Mouse (Mus musculus): ENCODE measurements around the gene Pip5k1a. TPM values are rescaled to one million over a fixed set of nuclear protein-coding genes. Genes with fewer than 3 reads are reported as not detected.
"Not testable (repeated sequence)": the region's sequence is repeated elsewhere in the genome, so short reads cannot be mapped to it uniquely, and the experiment has no call there.

The Pip5k1a gene
- polyA plus RNA-seq, 1 experiment from 2014 or later, result 14.6 TPM

DNA sequence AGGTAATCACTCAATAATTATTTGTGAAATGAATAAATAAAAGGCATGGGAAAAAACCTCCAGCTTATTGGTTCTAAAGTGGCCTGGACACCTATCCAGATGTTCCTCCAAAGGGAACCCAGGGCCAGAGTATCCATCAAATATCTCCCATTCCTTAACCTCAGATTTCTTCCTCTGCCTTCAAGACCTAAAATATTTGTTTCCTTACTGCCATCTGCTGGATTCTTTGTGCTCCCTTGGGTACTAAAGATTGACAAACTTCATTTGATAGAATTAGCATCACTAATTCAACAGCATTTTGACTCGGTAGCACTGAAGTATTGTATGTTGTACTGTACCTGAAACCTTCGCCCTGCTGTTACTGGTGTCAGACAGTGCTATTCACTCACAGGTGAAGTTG is 1.2 kb upstream of the Pip5k1a start:
- H3K9me3 ChIP-seq (ENCODE audit: control insufficient read depth, low read depth, low read length), result no peaks in the 10 kb centered on the region
- no peak for ATAC-seq (ENCODE audit: insufficient number of reproducible peaks, insufficient read depth, low FRiP score, low read depth)
- H3K4me1 ChIP-seq (ENCODE audit: control insufficient read depth, insufficient read depth, low read length), result peaks cover 11% of the 10 kb centered on the region
- H3K27ac ChIP-seq (ENCODE audit: low read length), result no peak overlapping the region
- no peak overlapping the region for H3K9ac ChIP-seq (replicated peaks; ENCODE audit: low read depth, low read length)
- no peaks in the 10 kb centered on the region for H3K27me3 ChIP-seq (ENCODE audit: control insufficient read depth, insufficient read depth, low read length)
- WGBS, result 73% methylated on average over 2 of the region's 2 CpGs
- H3K36me3 ChIP-seq (ENCODE audit: control insufficient read depth, insufficient read depth, low read length), result no peaks in the 10 kb centered on the region
- H3K4me2 ChIP-seq (replicated peaks; ENCODE audit: low read depth, low read length), result no peak overlapping the region
- no peak overlapping the region for H3K4me3 ChIP-seq (ENCODE audit: low read depth, low read length)

DNA sequence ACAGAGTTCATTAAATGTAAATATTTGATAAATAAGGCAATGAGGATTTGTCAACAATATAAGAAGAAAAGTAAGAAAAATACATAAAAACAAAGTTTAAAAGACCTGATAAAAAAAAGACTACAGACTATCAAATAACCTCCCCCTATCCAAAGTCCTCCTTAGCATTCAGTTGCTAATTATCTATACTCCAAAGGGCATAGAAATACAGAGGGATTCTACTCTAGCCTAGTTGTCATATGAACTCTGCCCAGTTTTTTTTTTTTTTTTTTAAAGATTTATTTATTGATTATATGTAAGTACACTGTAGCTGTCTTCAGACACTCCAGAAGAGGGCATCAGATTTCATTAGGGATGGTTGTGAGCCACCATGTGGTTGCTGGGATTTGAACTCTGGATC is 578 bp upstream of the Pip5k1a start:
- Histone ChIP-seq H3K27ac (ENCODE audit: low read length) (peak overlapping the region; percentile 48; the same call in 1 of the 2 replicates), H3K4me2 (replicated peaks; ENCODE audit: low read depth, low read length) (peak overlapping the region; percentile 64), H3K4me3 (ENCODE audit: low read depth, low read length) (peak overlapping the region; percentile 98), H3K4me1 (ENCODE audit: control insufficient read depth, insufficient read depth, low read length) (peaks cover 10% of the 10 kb centered on the region)
- not testable (repeated sequence) for ATAC-seq (ENCODE audit: insufficient number of reproducible peaks, insufficient read depth, low FRiP score, low read depth); H3K9me3 ChIP-seq (ENCODE audit: control insufficient read depth, low read depth, low read length); H3K9ac ChIP-seq (replicated peaks; ENCODE audit: low read depth, low read length); H3K36me3 ChIP-seq (ENCODE audit: control insufficient read depth, insufficient read depth, low read length); H3K27me3 ChIP-seq (ENCODE audit: control insufficient read depth, insufficient read depth, low read length)

DNA sequence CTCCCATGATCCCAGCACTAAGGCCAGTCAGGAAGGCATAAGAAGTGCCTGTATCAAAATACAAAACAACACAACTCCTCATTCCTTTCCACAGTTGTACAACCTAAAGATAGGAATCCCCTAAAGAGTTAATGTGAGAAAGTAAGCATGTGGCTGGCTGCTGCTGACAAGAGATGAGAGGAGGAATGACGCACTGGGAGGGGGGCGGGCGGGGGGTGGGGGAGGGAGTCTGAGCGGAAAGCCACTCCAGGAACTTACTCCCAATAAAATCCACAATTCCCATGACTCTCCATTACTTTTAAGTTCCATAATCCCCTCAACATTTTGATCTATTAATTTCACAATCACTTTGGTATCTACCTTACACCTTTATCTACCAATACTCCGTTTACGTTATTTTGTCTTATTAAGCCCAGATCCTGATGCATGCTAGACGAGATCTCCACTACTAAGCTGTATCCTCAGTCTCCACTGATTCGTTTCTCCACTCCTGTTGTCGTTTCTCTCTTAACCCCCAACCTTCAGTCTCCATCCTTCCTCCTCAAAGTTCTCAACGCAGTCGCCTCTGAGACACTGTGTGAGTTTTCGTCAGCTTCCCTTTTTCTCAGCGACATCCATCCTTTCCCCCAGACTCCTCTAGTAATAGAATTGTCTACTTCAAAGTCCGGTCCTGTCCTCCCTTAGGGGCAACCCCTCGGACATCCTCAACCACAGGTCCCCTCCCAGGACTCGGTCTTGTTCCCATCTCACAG is 968 bp downstream of the Pip5k1a start:
- H3K4me1 ChIP-seq (ENCODE audit: control insufficient read depth, insufficient read depth, low read length), result peaks cover 7% of the 10 kb centered on the region
- WGBS, result 0% methylated on average over 16 of the region's 16 CpGs
- no peaks in the 10 kb centered on the region for H3K9me3 ChIP-seq (ENCODE audit: control insufficient read depth, low read depth, low read length)
- no peaks in the 10 kb centered on the region for H3K27me3 ChIP-seq (ENCODE audit: control insufficient read depth, insufficient read depth, low read length)
- 0 out of 2 replicates have a peak, but pooled peaks cover 2% of the 10 kb centered on the region for H3K36me3 ChIP-seq (ENCODE audit: control insufficient read depth, insufficient read depth, low read length)
- peak overlapping the region; percentile 98 for H3K4me3 ChIP-seq (ENCODE audit: low read depth, low read length)
- H3K4me2 ChIP-seq (replicated peaks; ENCODE audit: low read depth, low read length), result peak overlapping the region; percentile 82
- H3K9ac ChIP-seq (replicated peaks; ENCODE audit: low read depth, low read length), result peak overlapping the region; percentile 89
- peak overlapping the region; percentile 82 for H3K27ac ChIP-seq (ENCODE audit: low read length)
- ATAC-seq (ENCODE audit: insufficient number of reproducible peaks, insufficient read depth, low FRiP score, low read depth), result no peak

DNA sequence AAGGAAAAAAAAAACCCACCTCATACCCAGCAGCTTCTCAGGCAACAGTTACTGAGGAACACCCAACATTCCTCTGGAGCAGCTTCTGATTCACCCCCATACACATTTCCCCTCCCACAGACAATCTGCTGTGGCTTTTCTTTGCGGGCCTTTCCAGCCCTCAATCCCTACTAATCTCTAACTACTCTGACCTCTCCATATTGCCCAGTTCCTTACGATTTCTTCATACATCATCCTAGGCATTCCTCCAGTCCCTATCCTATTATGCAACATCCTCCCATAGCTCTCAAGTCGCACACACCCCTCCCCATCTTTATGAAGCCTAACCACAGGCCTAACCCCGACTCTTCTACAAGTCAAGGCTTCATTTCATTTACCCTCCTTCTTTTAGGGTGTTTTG is 1.6 kb downstream of the Pip5k1a start:
- no peak overlapping the region for H3K27ac ChIP-seq (ENCODE audit: low read length)
- H3K4me3 ChIP-seq (ENCODE audit: low read depth, low read length), result peak overlapping the region; percentile 98
- 0 out of 2 replicates have a peak overlapping the region, but pooled peaks have one; percentile 89 for H3K9ac ChIP-seq (replicated peaks; ENCODE audit: low read depth, low read length)
- H3K27me3 ChIP-seq (ENCODE audit: control insufficient read depth, insufficient read depth, low read length), result no peaks in the 10 kb centered on the region
- ATAC-seq (ENCODE audit: insufficient number of reproducible peaks, insufficient read depth, low FRiP score, low read depth), result no peak
- H3K9me3 ChIP-seq (ENCODE audit: control insufficient read depth, low read depth, low read length), result no peaks in the 10 kb centered on the region
- H3K4me1 ChIP-seq (ENCODE audit: control insufficient read depth, insufficient read depth, low read length), result peaks cover 7% of the 10 kb centered on the region
- 40% methylated on average over 4 of the region's 4 CpGs for WGBS
- 0 out of 2 replicates have a peak, but pooled peaks cover 2% of the 10 kb centered on the region for H3K36me3 ChIP-seq (ENCODE audit: control insufficient read depth, insufficient read depth, low read length)
- peak overlapping the region; percentile 82 for H3K4me2 ChIP-seq (replicated peaks; ENCODE audit: low read depth, low read length)

DNA sequence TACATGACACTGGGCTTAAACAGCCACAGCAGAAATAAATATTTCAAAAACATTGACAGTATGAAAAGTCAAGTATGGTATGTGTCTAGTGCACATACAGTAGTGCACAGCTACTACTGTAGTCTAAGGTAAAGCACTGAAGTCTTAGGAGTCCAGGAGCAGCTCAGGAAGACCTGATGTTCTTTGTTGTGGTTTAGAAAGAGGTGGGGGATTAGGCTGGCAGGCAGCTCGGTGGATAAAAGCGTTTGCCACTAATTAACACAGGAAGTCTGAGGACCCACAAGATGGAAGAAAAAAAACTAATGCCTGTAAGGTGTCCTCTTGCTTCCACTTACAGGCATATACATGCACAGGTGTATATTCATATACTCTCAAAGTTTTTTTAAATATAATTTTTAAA is 5.9 kb downstream of the Pip5k1a start:
- ATAC-seq (ENCODE audit: insufficient number of reproducible peaks, insufficient read depth, low FRiP score, low read depth), result no peak
- 35% methylated on average over 2 of the region's 2 CpGs for WGBS
- Histone ChIP-seq H3K36me3 (ENCODE audit: control insufficient read depth, insufficient read depth, low read length) (peaks cover 8% of the 10 kb centered on the region), H3K27me3 (ENCODE audit: control insufficient read depth, insufficient read depth, low read length) (no peaks in the 10 kb centered on the region), H3K9ac (replicated peaks; ENCODE audit: low read depth, low read length) (no peak overlapping the region), H3K4me2 (replicated peaks; ENCODE audit: low read depth, low read length) (no peak overlapping the region), H3K9me3 (ENCODE audit: control insufficient read depth, low read depth, low read length) (no peaks in the 10 kb centered on the region), H3K4me3 (ENCODE audit: low read depth, low read length) (no peak overlapping the region), H3K4me1 (ENCODE audit: control insufficient read depth, insufficient read depth, low read length) (peaks cover 7% of the 10 kb centered on the region), H3K27ac (ENCODE audit: low read length) (no peak overlapping the region)

DNA sequence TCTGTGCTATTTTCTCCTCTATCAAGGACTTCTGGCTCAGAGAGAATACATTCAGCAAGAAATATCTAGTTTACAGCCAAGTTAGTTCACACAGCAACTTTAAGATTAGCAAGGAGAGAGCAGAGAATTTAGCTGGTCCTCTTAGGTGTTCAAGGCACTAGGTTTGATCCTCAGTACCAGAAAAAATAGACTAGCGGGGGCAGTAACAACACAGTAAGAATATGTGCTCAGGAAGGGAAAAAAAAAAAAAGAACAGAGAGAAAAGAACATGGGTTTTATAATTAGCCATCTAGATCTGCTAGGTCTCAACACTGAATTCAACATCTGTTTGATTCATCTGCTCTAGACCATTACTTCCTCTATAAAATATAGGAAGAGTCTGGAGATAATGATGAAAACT is 18.7 kb downstream of the Pip5k1a start:
- no peak for ATAC-seq (ENCODE audit: insufficient number of reproducible peaks, insufficient read depth, low FRiP score, low read depth)
- Histone ChIP-seq H3K4me3 (ENCODE audit: low read depth, low read length) (no peak overlapping the region), H3K36me3 (ENCODE audit: control insufficient read depth, insufficient read depth, low read length) (peaks cover 8% of the 10 kb centered on the region; the same call in 1 of the 2 replicates), H3K4me1 (ENCODE audit: control insufficient read depth, insufficient read depth, low read length) (no peaks in the 10 kb centered on the region), H3K27me3 (ENCODE audit: control insufficient read depth, insufficient read depth, low read length) (no peaks in the 10 kb centered on the region), H3K9me3 (ENCODE audit: control insufficient read depth, low read depth, low read length) (no peaks in the 10 kb centered on the region), H3K4me2 (replicated peaks; ENCODE audit: low read depth, low read length) (no peak overlapping the region), H3K27ac (ENCODE audit: low read length) (no peak overlapping the region), H3K9ac (replicated peaks; ENCODE audit: low read depth, low read length) (no peak overlapping the region)
- WGBS, result 91% methylated on average over 1 of the region's 1 CpGs

DNA sequence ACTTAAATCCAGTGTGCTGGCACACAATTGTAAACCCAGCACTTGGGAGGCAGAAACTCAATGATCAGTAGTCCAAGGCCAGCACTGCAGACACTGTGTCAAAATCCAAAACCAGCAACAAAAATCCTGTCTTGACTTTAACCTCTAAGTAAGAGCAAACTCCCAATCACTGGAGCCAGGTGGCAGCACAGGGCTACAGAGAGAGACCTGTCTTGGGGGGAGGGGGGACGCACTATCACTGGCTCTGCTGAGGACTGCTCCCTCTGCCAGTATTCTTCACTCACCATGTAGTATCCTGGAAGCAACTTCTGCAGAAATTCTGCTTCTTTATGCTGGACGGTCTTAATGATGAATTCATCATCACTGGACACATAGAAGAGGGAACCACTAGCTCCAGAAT is 35.1 kb downstream of the Pip5k1a start:
- Histone ChIP-seq H3K4me3 (ENCODE audit: low read depth, low read length) (no peak overlapping the region), H3K36me3 (ENCODE audit: control insufficient read depth, insufficient read depth, low read length) (peaks cover 63% of the 10 kb centered on the region), H3K9me3 (ENCODE audit: control insufficient read depth, low read depth, low read length) (no peaks in the 10 kb centered on the region), H3K4me2 (replicated peaks; ENCODE audit: low read depth, low read length) (no peak overlapping the region), H3K27ac (ENCODE audit: low read length) (no peak overlapping the region), H3K9ac (replicated peaks; ENCODE audit: low read depth, low read length) (no peak overlapping the region), H3K27me3 (ENCODE audit: control insufficient read depth, insufficient read depth, low read length) (no peaks in the 10 kb centered on the region), H3K4me1 (ENCODE audit: control insufficient read depth, insufficient read depth, low read length) (no peaks in the 10 kb centered on the region)
- no peak for ATAC-seq (ENCODE audit: insufficient number of reproducible peaks, insufficient read depth, low FRiP score, low read depth)
- WGBS, result 85% methylated on average over 2 of the region's 2 CpGs

DNA sequence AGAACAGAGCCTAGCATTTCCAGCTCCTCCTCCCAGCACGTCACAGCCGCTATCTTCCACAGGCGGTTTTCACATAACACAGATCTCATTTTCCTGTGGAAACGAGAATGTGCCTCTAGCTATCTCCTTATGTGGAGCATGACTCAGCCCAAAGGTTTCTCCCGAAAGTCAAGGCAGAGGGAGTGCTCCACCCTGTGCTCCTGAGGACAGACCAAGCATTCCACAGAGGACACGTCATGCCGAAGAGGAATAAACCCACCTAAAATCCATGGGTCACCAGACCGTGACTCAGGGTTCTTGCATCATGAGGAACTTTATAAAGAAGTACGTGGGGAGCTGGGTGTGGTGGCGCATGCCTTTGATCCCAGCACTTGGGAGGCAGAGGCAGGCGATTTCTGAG is 40.2 kb downstream of the Pip5k1a start:
- no peak for ATAC-seq (ENCODE audit: insufficient number of reproducible peaks, insufficient read depth, low FRiP score, low read depth)
- H3K4me3 ChIP-seq (ENCODE audit: low read depth, low read length), result no peak overlapping the region
- peaks cover 81% of the 10 kb centered on the region for H3K36me3 ChIP-seq (ENCODE audit: control insufficient read depth, insufficient read depth, low read length)
- no peaks in the 10 kb centered on the region for H3K27me3 ChIP-seq (ENCODE audit: control insufficient read depth, insufficient read depth, low read length)
- H3K27ac ChIP-seq (ENCODE audit: low read length), result no peak overlapping the region
- no peak overlapping the region for H3K4me2 ChIP-seq (replicated peaks; ENCODE audit: low read depth, low read length)
- no peak overlapping the region for H3K9ac ChIP-seq (replicated peaks; ENCODE audit: low read depth, low read length)
- WGBS, result 89% methylated on average over 11 of the region's 11 CpGs
- H3K9me3 ChIP-seq (ENCODE audit: control insufficient read depth, low read depth, low read length), result no peaks in the 10 kb centered on the region
- no peaks in the 10 kb centered on the region for H3K4me1 ChIP-seq (ENCODE audit: control insufficient read depth, insufficient read depth, low read length)

DNA sequence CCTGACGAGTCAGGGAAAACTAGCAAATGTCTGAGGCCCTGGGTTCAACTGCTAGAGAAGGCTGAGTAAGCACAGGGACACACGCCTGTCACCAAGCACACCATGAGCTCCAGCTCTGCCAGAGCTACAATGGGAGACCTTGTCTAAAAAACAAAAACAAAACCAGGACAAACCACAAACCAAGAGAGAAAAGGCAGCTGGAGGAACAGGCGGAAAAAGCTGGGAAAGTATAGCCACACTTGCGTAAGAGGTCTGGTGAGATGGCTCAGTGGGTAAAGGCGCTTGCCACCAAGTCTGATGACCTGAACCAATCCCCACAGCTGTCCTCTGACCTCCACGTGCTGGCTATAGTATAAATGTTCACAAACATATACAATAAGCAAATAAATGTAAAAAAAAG is 40.6 kb downstream of the Pip5k1a start:
- no peak overlapping the region for H3K4me2 ChIP-seq (replicated peaks; ENCODE audit: low read depth, low read length)
- H3K9me3 ChIP-seq (ENCODE audit: control insufficient read depth, low read depth, low read length), result no peaks in the 10 kb centered on the region
- WGBS, result 91% methylated on average over 6 of the region's 6 CpGs
- no peaks in the 10 kb centered on the region for H3K4me1 ChIP-seq (ENCODE audit: control insufficient read depth, insufficient read depth, low read length)
- no peaks in the 10 kb centered on the region for H3K27me3 ChIP-seq (ENCODE audit: control insufficient read depth, insufficient read depth, low read length)
- no peak overlapping the region for H3K27ac ChIP-seq (ENCODE audit: low read length)
- no peak overlapping the region for H3K9ac ChIP-seq (replicated peaks; ENCODE audit: low read depth, low read length)
- no peak overlapping the region for H3K4me3 ChIP-seq (ENCODE audit: low read depth, low read length)
- H3K36me3 ChIP-seq (ENCODE audit: control insufficient read depth, insufficient read depth, low read length), result peaks cover 80% of the 10 kb centered on the region
- ATAC-seq (ENCODE audit: insufficient number of reproducible peaks, insufficient read depth, low FRiP score, low read depth), result no peak

Measured in stomach, embryonic 14.5 days (tissue).